Mouse (Mus musculus): Measurements from ENCODE around the gene Usp18.

DNA sequence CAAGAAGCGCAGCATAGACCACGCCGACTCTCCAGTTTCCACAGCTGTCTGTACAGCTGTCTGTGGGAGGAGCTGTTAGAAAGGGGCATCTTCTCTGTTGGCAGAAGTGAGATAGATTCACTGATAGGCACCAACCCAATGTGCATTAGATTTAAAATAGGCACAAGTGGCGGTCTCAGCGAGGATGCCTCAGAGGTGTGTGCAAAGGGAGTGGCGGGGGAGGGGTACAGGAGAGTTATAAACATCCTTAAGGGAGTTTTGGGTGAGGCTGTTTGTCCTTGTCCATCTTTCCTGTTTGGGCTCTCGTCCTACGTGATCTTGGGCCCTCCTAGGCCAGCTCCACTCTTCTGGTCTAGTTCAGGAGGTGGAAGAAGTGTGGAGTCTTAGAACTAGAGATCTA, 17.3 kb upstream of the Usp18 start:
- TF ChIP-seq POLR2A (IDR thresholded peaks at IDR 0.05; ENCODE audit: extremely low read depth, insufficient read depth, low read length) (no peak), CTCF (IDR thresholded peaks at IDR 0.05; ENCODE audit: extremely low read depth, insufficient read depth, low read length) (no peak)

Measured in cortical plate, adult 2 months (tissue).